Mouse (Mus musculus) T-helper 2 cell (primary cell): ENCODE data around the gene Ccnjl.

ENCODE experiments used
- in situ Hi-C: fragments of 300-600 bp; cut with MboI, MseI; formaldehyde crosslinking; loops from one replicate; pipeline ENCODE4 v1.15.1; 2025; ENCODE audit warnings: high pct_unique_total_duplicates

Ccnjl gene

DNA sequence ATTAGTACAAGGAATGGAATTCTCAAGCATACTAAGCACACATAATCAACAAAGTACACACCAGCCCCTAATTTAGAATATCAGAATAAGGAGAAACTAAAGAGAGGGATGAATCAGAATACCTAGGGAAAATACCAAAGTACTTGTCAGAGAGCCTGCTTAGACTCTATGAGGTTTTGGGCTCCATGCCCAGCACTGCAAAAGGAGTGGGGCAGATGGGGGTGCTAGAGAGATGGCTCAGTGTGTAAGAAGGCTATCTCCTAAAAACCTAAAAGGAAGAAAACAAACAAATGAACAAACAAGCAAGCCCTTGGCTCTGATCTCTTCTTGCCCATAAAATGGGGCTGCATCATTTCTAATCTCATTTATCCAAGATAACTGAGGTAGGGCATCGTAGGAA lies 95.8 kb downstream of the Ccnjl start:
- in situ Hi-C loops = no loop called here

DNA sequence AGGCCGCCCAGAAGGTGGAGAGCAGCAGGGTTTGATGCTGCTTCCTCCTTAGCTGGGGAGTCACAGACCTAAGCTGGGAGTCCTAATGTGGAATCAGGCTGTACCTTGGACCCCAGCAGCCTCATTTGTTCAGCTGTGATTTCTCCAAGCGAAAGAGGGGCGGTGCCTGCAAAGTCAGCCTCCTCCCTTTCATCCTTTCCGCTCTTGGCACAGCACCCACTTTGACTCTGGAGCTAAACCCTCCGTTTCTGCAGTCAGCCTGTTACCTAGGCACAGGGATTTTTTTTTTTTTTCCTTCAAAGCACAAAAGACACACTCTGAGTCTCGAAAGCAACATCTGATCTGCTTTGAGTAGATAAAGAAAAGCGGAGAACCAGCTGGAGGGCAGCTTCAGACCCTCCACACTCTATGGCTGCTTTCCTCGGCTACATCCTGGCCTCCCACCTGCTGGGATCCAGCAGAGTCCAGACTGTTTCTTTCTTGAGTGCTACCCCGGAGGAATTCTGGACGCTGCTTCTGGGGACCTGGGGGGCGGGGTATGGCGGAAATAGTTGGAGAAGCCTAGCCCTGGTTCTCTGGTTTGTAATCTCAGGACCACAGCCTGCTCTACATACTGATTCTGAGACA lies 97.8 kb downstream of the Ccnjl start:
- in situ Hi-C loops = no loop called here

DNA sequence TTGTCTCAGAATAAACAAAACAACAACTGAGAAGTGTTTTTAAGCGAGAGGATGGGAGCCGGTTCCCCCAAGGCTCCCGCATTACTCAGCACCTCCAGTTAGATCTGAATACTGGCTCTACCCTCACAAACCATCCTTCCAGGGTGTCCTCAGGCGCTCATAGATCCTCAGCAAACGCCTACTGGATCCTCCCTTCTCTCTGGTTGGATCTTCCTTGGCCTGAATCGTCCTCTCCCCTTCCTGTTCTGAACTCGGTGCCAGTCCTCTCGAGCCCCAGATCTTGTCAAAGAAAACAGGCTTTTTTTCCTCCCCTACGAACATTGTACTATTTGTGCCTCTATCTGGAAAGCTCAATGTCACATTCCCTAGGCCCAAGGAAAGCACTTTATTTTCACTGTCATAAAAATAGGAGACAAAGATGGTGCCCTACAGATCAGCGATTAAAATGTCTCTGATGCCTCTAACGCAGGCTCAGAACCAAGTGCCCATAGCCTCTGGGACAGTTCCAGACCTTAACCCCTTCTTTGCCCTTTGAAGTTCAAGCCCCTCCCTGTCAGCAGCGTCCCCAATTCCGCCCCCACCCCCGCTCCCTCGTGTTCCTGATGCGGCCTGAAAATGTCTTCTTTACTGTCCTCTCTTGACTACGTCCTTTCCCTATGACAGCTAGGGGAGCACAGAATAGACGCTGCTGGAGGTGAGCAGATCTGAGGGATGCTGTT lies 98.5 kb downstream of the Ccnjl start:
- in situ Hi-C loops = no loop called here

DNA sequence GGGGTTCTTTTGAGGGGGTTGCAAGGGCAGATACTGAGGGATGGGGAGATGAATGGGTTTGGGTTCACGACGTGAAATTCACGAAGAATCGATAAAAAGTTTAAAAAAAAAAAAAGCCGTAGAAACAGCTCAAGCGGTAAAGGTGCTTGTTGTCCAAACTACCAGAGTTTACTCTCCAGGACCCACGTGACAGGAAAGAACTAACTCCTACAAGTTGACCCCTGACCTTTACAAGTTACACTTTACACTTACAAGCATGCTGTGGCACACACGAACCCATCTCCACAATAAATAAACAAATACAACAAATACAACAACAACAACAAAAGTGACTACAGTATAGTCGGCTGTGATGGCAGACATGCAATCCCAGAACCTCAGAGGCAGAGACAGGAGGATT lies 103.1 kb downstream of the Ccnjl start:
- in situ Hi-C loops = no loop called here

DNA sequence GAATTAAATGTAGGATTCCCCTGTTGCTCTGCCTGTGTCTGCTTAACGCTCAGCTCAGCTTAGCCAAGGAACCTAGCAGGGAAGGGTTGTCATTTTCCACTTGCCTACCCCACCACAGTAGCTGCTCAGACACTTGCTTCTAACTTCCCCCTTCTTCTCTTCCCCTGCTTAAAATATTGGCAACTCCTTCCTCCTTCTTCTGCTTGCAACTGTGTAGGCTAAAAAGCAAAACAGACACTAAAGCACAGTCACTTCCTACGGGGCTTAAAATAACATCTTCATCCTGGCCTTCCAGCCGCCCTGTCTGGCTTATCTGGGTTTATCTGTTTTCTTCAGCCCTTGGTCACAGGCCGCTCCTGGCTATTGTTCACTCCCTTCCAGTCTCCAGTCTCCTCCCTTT lies 104.0 kb downstream of the Ccnjl start:
- in situ Hi-C loops = no loop called here

DNA sequence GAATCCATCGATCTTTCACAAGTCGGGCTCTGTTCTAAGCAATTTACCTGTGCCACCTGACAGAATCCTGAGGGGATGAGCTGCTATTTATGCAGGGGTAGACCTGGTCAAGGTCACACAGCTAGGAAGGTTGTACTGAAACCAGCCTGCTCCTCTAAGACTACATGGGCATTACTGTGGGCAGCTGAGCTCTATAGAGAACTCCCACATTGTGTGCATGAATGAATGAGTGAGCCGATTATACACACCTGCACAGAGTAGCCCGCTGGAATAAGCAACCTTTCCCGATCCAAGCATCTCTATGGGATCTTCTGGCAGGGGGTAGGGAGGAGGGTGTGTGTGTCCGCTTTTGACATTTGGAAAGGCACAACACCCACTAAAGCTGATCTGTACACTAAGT lies 104.6 kb downstream of the Ccnjl start:
- in situ Hi-C loops = no loop called here

DNA sequence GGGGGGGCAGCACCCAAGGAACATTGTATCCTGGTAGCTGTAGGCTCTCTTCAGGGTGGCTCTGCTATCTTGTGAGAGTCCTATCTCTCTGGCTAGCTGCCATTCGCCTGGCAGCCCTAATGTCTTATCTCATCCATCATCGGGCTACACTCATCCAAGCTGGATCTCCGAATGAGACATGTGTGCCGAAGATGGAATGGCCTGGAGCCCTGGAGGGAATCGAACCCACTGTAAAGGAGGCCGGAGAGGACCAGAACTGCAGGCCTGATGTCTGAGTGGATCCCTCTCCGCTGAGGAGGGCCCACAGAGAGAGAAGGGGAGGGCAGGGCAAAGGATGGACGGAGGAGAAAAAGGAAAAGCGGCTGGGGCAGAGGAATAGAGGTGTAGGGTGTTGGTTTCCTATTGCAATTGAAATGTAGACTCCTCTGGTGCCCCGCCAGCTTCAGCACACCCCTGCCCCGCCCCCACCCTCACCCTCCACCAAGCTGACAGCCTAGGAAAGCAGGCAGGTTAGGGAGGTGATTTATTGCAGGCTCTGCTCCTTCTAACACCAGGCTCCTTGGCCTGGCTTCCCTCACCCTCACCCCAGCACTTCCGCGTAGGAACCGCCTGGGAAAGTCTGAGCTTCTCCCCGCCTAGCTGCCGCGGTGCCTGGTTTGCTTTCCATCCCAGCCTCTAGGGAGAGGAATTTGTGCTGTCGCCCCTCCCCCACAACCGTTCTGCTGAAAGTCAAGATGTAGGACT lies 105.2 kb downstream of the Ccnjl start:
- in situ Hi-C loops = no loop called here
